Mouse (Mus musculus): ENCODE results near the gene Derl3.

DNA sequence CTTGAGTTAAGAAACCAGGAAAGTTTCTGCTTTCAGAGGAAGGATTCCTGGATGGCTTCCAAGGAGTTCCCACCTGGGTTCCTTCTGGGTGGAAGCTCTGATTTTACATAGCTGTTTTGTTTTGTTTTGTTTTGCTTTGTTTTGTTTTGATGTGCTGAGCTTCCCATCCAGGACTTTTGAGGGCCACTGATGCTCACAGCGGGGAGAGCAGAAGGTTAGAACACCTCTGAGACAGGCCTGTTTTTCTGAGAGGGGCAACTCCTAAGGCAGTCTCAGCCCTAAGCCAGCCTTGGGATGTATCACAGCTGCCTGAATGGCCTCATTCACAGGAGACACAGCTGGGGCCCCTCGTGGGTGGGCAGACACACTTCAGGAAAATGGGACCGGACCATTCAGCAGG is 41.5 kb upstream of the Derl3 start:
- TF ChIP-seq CTCF (IDR thresholded peaks at IDR 0.05), result no peak
- no peak for TF ChIP-seq EP300 (IDR thresholded peaks at IDR 0.05)

Data from lung, postnatal 0 days (tissue).